Mouse (Mus musculus) hindbrain, embryonic 16.5 days (tissue): ENCODE results near the gene Sdsl. TPM values are rescaled to one million over a fixed set of nuclear protein-coding genes. Genes with fewer than 3 reads are reported as not detected.

ENCODE experiments used
- ATAC-seq: fragments of 200-750 bp; cut with Nextera tagmentation; 2 replicates; pipeline ENCODE4 v1.8.0; 2017; ENCODE audit warnings: moderate TSS enrichment, moderate library complexity
- H3K27ac ChIP-seq: fragments of 300-500 bp; sonication (generic); 2 replicates; pipeline ENCODE4 v1.5.1; 2014; ENCODE audit warnings: low read depth, mild to moderate bottlenecking, control low read depth, low read length, moderate library complexity
- H3K27me3 ChIP-seq: fragments of 300-500 bp; sonication (generic); replicated peaks from 2 replicates; pipeline ENCODE4 v1.6.1; 2014; ENCODE audit warnings: low read length; ENCODE audit not compliant: control insufficient read depth, insufficient read depth
- H3K36me3 ChIP-seq: fragments of 300-500 bp; sonication (generic); 2 replicates; pipeline ENCODE4 v1.6.1; 2014; ENCODE audit warnings: mild to moderate bottlenecking, low read length, moderate library complexity, mixed read lengths; ENCODE audit not compliant: control insufficient read depth, insufficient read depth
- H3K4me1 ChIP-seq: fragments of 300-500 bp; sonication (generic); 2 replicates; pipeline ENCODE4 v1.6.1; 2014; ENCODE audit warnings: low read depth, low read length; ENCODE audit not compliant: control insufficient read depth, insufficient read depth
- H3K4me2 ChIP-seq: fragments of 300-500 bp; sonication (generic); 2 replicates; pipeline ENCODE4 v1.6.1; 2014; ENCODE audit warnings: mild to moderate bottlenecking, low read length, control low read depth, moderate library complexity
- H3K4me3 ChIP-seq: fragments of 300-500 bp; sonication (generic); 2 replicates; pipeline ENCODE4 v1.5.1; 2014; ENCODE audit warnings: mild to moderate bottlenecking, low read length, control low read depth, moderate library complexity
- H3K9ac ChIP-seq: fragments of 300-500 bp; sonication (generic); 2 replicates; pipeline ENCODE4 v1.6.1; 2014; ENCODE audit warnings: low read depth, mild to moderate bottlenecking, control low read depth, low read length, moderate library complexity
- H3K9me3 ChIP-seq: fragments of 300-500 bp; sonication (generic); 2 replicates; pipeline ENCODE4 v1.6.1; 2014; ENCODE audit warnings: mild to moderate bottlenecking, low read length, moderate library complexity; ENCODE audit not compliant: control insufficient read depth
- WGBS: fragments of 180-500 bp; shearing (Covaris S2); extraction: QIAGEN DNeasy Blood & Tissue Kit; methylation state at CpG from one replicate; pipeline ENCODE4 v1.1.7; 2014; 5-methylcytosine and 5-hydroxymethylcytosine counted together
- polyA plus RNA-seq: library from polyadenylated mRNA; unstranded; fragments of >200 nt; fragmentation: Nextera tagmentation; extraction: Ambion mirVana; gene quantifications from 2 replicates; pipeline ENCODE4 v1.2.1, GENCODE M21; 2015

The Sdsl gene
- polyA plus RNA-seq, 1 experiment from 2014 or later: 9.4 TPM

GRCm38 (mm10) chr5:120483399-120483798 lies 10.8 kb upstream of the Sdsl start:
- no peaks in the 10 kb centered on the region for H3K9me3 ChIP-seq
- no peak overlapping the region for H3K9ac ChIP-seq
- H3K4me2 ChIP-seq: no peak overlapping the region
- no peaks in the 10 kb centered on the region for H3K27me3 ChIP-seq
- no peaks in the 10 kb centered on the region for H3K4me1 ChIP-seq
- WGBS: 83% methylated on average over 19 of the region's 19 CpGs
- H3K4me3 ChIP-seq: no peak overlapping the region
- no peak overlapping the region for H3K27ac ChIP-seq
- peaks cover 16% of the 10 kb centered on the region for H3K36me3 ChIP-seq
- no peak for ATAC-seq

GRCm38 (mm10) chr5:120481205-120481604 lies 8.6 kb upstream of the Sdsl start:
- Histone ChIP-seq H3K9me3 (no peaks in the 10 kb centered on the region), H3K4me3 (no peak overlapping the region), H3K4me1 (no peaks in the 10 kb centered on the region), H3K27ac (no peak overlapping the region), H3K4me2 (no peak overlapping the region), H3K36me3 (peaks cover 6% of the 10 kb centered on the region), H3K9ac (no peak overlapping the region), H3K27me3 (no peaks in the 10 kb centered on the region)
- ATAC-seq: no peak
- WGBS: 61% methylated on average over 9 of the region's 9 CpGs

- no peaks in the 10 kb centered on the region for H3K4me1 ChIP-seq
- H3K36me3 ChIP-seq: 0 out of 2 replicates have a peak, but pooled peaks cover 2% of the 10 kb centered on the region
- H3K4me3 ChIP-seq: no peak overlapping the region
- 71% methylated on average over 4 of the region's 4 CpGs for WGBS
- H3K27me3 ChIP-seq: no peaks in the 10 kb centered on the region
- no peak overlapping the region for H3K4me2 ChIP-seq
- no peak for ATAC-seq
- no peaks in the 10 kb centered on the region for H3K9me3 ChIP-seq
- no peak overlapping the region for H3K27ac ChIP-seq
- H3K9ac ChIP-seq: no peak overlapping the region
Measured at GRCm38 (mm10) chr5:120479538-120479937, 6.9 kb upstream of the Sdsl start.

GRCm38 (mm10) chr5:120477993-120478392 lies 5.4 kb upstream of the Sdsl start:
- 94% methylated on average over 5 of the region's 5 CpGs for WGBS
- no peak overlapping the region for H3K4me3 ChIP-seq
- no peaks in the 10 kb centered on the region for H3K9me3 ChIP-seq
- no peak overlapping the region for H3K4me2 ChIP-seq
- H3K27me3 ChIP-seq: no peaks in the 10 kb centered on the region
- H3K9ac ChIP-seq: no peak overlapping the region
- no peaks in the 10 kb centered on the region for H3K36me3 ChIP-seq
- H3K27ac ChIP-seq: no peak overlapping the region
- no peaks in the 10 kb centered on the region for H3K4me1 ChIP-seq
- no peak for ATAC-seq

- no peaks in the 10 kb centered on the region for H3K9me3 ChIP-seq
- H3K4me3 ChIP-seq: no peak within 1 kb of the TSS
- H3K9ac ChIP-seq: no peak within 1 kb of the TSS
- ATAC-seq: no peak; the same call in 1 of the 2 replicates
- no peaks in the 10 kb centered on the region for H3K4me1 ChIP-seq
- H3K4me2 ChIP-seq: no peak within 1 kb of the TSS
- H3K36me3 ChIP-seq: no peaks in the 10 kb centered on the region
- 24% methylated on average over 13 of the region's 13 CpGs for WGBS
- no peaks in the 10 kb centered on the region for H3K27me3 ChIP-seq
- no peak within 1 kb of the TSS for H3K27ac ChIP-seq
Measured at GRCm38 (mm10) chr5:120476296-120476695, 3.7 kb upstream of the Sdsl start, which contains the start of gene Sds. Sds (plus strand) TSS chr5:120476526.

- no peak overlapping the region for H3K4me2 ChIP-seq
- ATAC-seq: peak; percentile 34; the same call in 1 of the 2 replicates
- no peak overlapping the region for H3K9ac ChIP-seq
- no peaks in the 10 kb centered on the region for H3K9me3 ChIP-seq
- H3K27ac ChIP-seq: no peak overlapping the region
- no peak overlapping the region for H3K4me3 ChIP-seq
- H3K36me3 ChIP-seq: no peaks in the 10 kb centered on the region
- 50% methylated on average over 8 of the region's 8 CpGs for WGBS
- H3K27me3 ChIP-seq: no peaks in the 10 kb centered on the region
- H3K4me1 ChIP-seq: no peaks in the 10 kb centered on the region
Measured at GRCm38 (mm10) chr5:120475861-120476260, 3.3 kb upstream of the Sdsl start.

GRCm38 (mm10) chr5:120473361-120473760 lies 751 bp upstream of the Sdsl start:
- Histone ChIP-seq H3K4me1 (no peaks in the 10 kb centered on the region), H3K9me3 (no peaks in the 10 kb centered on the region), H3K27me3 (no peaks in the 10 kb centered on the region), H3K36me3 (no peaks in the 10 kb centered on the region), H3K4me3 (no peak overlapping the region), H3K4me2 (no peak overlapping the region), H3K27ac (no peak overlapping the region), H3K9ac (no peak overlapping the region)
- WGBS: 93% methylated on average over 2 of the region's 2 CpGs
- no peak for ATAC-seq

- no peak for ATAC-seq
- no peak overlapping the region for H3K4me3 ChIP-seq
- no peak overlapping the region for H3K27ac ChIP-seq
- H3K4me1 ChIP-seq: no peaks in the 10 kb centered on the region
- no peaks in the 10 kb centered on the region for H3K9me3 ChIP-seq
- H3K27me3 ChIP-seq: no peaks in the 10 kb centered on the region
- H3K9ac ChIP-seq: no peak overlapping the region
- H3K4me2 ChIP-seq: no peak overlapping the region
- 54% methylated on average over 4 of the region's 4 CpGs for WGBS
- no peaks in the 10 kb centered on the region for H3K36me3 ChIP-seq
Measured at GRCm38 (mm10) chr5:120471538-120471937, 1.1 kb downstream of the Sdsl start.

- H3K27me3 ChIP-seq: no peaks in the 10 kb centered on the region
- WGBS: 89% methylated on average over 6 of the region's 6 CpGs
- H3K4me3 ChIP-seq: no peak overlapping the region
- H3K27ac ChIP-seq: no peak overlapping the region
- no peaks in the 10 kb centered on the region for H3K36me3 ChIP-seq
- no peak overlapping the region for H3K9ac ChIP-seq
- H3K4me1 ChIP-seq: no peaks in the 10 kb centered on the region
- ATAC-seq: no peak
- no peaks in the 10 kb centered on the region for H3K9me3 ChIP-seq
- H3K4me2 ChIP-seq: no peak overlapping the region
Measured at GRCm38 (mm10) chr5:120468830-120469229, 3.8 kb downstream of the Sdsl start.

GRCm38 (mm10) chr5:120468336-120468735 lies 4.3 kb downstream of the Sdsl start:
- Histone ChIP-seq H3K27ac (no peak overlapping the region), H3K27me3 (no peaks in the 10 kb centered on the region), H3K4me1 (no peaks in the 10 kb centered on the region), H3K4me3 (no peak overlapping the region), H3K4me2 (no peak overlapping the region), H3K36me3 (no peaks in the 10 kb centered on the region), H3K9me3 (no peaks in the 10 kb centered on the region), H3K9ac (no peak overlapping the region)
- ATAC-seq: no peak
- WGBS: 87% methylated on average over 5 of the region's 5 CpGs
